Mouse (Mus musculus): Measurements from ENCODE around the gene Tgfbrap1.
"Not testable (repeated sequence)": the region's sequence is repeated elsewhere in the genome, so short reads cannot be mapped to it uniquely, and the experiment has no call there.

DNA sequence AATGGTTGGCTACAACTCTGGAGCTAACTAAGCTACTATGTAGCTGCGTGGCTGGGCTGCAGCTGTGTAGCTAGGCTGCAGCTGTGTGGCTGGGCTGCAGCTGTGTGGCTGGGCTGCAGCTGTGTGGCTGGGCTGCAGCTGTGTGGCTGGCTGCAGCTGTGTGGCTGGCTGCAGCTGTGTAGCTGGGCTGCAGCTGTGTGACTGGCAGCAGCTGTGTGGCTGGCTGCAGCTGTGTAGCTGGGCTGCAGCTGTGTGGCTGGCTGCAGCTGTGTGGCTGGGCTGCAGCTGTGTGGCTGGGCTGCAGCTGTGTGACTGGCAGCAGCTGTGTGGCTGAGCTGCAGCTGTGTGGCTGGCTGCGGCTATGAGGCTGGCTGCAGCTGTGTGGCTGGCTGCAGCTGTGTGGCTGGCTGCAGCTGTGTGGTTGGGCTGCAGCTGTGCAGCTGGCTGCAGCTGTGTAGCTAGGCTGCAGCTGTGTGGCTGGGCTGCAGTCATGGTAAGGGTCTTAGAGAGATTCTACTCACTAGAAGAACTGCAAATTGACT lies 38.1 kb upstream of the Tgfbrap1 start:
- not testable (repeated sequence) for TF ChIP-seq CTCF, EP300 (IDR thresholded peaks at IDR 0.05)
